Comparison of ENCODE assay signal across 8 mouse cellular contexts in the genomic region with DNA sequence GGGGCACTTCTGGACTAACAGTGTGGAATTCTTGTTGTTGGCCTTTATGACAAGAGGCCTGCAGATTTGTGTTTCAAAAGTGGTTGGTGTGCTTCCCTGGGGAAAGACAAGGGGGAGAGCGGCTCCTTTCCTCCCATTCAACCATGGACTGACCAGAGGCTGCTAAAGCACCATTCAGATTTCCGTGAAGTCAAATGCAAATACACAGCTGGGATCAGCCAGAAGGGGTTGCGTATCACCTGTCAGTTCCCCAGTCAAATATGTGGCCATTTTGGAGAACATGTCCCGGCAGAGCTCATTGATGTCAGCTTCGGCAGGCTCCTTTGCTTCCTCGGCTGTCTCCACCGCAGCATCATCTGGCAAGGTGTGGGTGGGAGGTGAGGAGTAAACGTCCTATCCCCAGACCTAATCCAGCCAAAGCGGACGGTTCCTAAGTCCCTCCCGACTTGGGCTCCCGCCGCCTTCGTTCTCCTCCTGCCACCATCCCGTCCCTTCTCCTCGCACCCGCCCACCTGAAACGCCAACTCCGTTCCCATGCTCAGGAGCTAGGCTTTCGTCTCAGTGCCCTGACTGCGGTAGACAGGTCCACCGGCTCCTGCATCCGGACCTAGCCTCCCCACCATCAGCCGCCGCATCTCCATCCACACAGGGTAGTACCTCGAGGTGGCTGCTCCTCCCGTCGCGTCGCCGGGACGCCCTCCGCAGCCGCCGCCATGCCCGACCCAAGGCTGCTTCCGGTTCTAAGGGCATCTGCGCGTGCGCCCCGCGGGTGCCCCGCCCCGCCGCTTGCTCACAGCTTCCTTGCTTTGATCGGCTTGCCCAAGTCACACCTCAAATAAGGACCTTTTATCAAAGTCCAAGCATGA. TPM values are rescaled to one million over a fixed set of nuclear protein-coding genes. Genes with fewer than 3 reads are reported as not detected.
A peak's percentile ranks its signal among the peaks of the same experiment; 100 is the strongest.
DNase-seq lines count a peak whose midpoint lies in the region; ATAC-seq and TF ChIP-seq lines count a peak whose summit lies in the region.

A gene (minus strand): TSS at position 745 of the 866 bp plus-strand sequence.

- H3K27me3 ChIP-seq in G1E (ENCODE audit: insufficient read depth, low read length) = peaks cover 12% of the 10 kb centered on the region
- H3K27me3 ChIP-seq in forebrain, postnatal 0 days (ENCODE audit: insufficient read depth, low read length) = no peaks in the 10 kb centered on the region; the same call in 1 of the 2 replicates
- no peaks in the 10 kb centered on the region for H3K27me3 ChIP-seq in lung, embryonic 15.5 days

- peak within 1 kb of the TSS; percentile 90 for H3K4me3 ChIP-seq in G1E (ENCODE audit: low read depth, low read length)
- peak within 1 kb of the TSS; percentile 62 for H3K4me3 ChIP-seq in forebrain, postnatal 0 days (ENCODE audit: low read depth, low read length)
- H3K4me3 ChIP-seq in lung, embryonic 15.5 days = peak within 1 kb of the TSS; percentile 62

- ATAC-seq in G1E (ENCODE audit: extremely low read depth, insufficient number of reproducible peaks, low FRiP score, poor library complexity, severe bottlenecking) = no peak; the same call in 1 of the 2 replicates
- ATAC-seq in forebrain, postnatal 0 days = peak; percentile 97
- peak; percentile 90 for ATAC-seq in lung, embryonic 15.5 days (ENCODE audit: borderline replicate concordance, extremely low read depth, low FRiP score, low TSS enrichment)

- peak within 1 kb of the TSS; percentile 75 for H3K4me2 ChIP-seq in forebrain, postnatal 0 days (ENCODE audit: low read depth)
- peak within 1 kb of the TSS; percentile 81 for H3K4me2 ChIP-seq in lung, embryonic 15.5 days

- peak; percentile 76 for DNase-seq in G1E (ENCODE audit: low spot score)
- peak; percentile 91 to 93 for DNase-seq in cerebellum, adult 18-20 months
- peak; percentile 92 for DNase-seq in forebrain, postnatal 0 days
- DNase-seq in heart, postnatal 4 days = peak; percentile 91
- DNase-seq in layer of hippocampus, adult 8-10 months (ENCODE audit: low spot score in 2 of 2) = peak; percentile 78 to 89
- DNase-seq in ovary, adult 18-20 months (ENCODE audit: low spot score) = peak; percentile 76
- peak; percentile 88 for DNase-seq in thymus, postnatal 0 days (ENCODE audit: low spot score)

- no peak for TF ChIP-seq CTCF in G1E (IDR thresholded peaks at IDR 0.05; ENCODE audit: low read depth, low read length)
- no peak for TF ChIP-seq CTCF in forebrain, postnatal 0 days (IDR thresholded peaks at IDR 0.05; ENCODE audit: low read depth)

- peaks cover 32% of the 10 kb centered on the region for H3K4me1 ChIP-seq in G1E (ENCODE audit: insufficient read depth, low read depth, low read length)
- H3K4me1 ChIP-seq in forebrain, postnatal 0 days (ENCODE audit: insufficient read depth) = peaks cover 8% of the 10 kb centered on the region; the same call in 1 of the 2 replicates
- H3K4me1 ChIP-seq in lung, embryonic 15.5 days = peaks cover 14% of the 10 kb centered on the region

- H3K9ac ChIP-seq in forebrain, postnatal 0 days = peak within 1 kb of the TSS; percentile 79
- peak within 1 kb of the TSS; percentile 60 for H3K9ac ChIP-seq in lung, embryonic 15.5 days

- peaks cover 32% of the 10 kb centered on the region for H3K36me3 ChIP-seq in G1E (replicated peaks)
- H3K36me3 ChIP-seq in forebrain, postnatal 0 days (ENCODE audit: insufficient read depth) = peaks cover 23% of the 10 kb centered on the region
- peaks cover 28% of the 10 kb centered on the region for H3K36me3 ChIP-seq in lung, embryonic 15.5 days

- peak within 1 kb of the TSS; percentile 71 for H3K27ac ChIP-seq in forebrain, postnatal 0 days (ENCODE audit: low read depth, low read length)
- H3K27ac ChIP-seq in lung, embryonic 15.5 days = no peak within 1 kb of the TSS

- no peaks in the 10 kb centered on the region for H3K9me3 ChIP-seq in G1E (replicated peaks)
- no peaks in the 10 kb centered on the region for H3K9me3 ChIP-seq in forebrain, postnatal 0 days (ENCODE audit: low read length)
- no peaks in the 10 kb centered on the region for H3K9me3 ChIP-seq in lung, embryonic 15.5 days

- 3% methylated on average over 46 of the region's 46 CpGs for WGBS in forebrain, postnatal 0 days
- 3% methylated on average over 46 of the region's 46 CpGs for WGBS in lung, embryonic 15.5 days

RNA-seq across cellular contexts. Expression of the gene that starts here (rescaled TPM):
- total RNA-seq in G1E (2014; fragmentation: Nextera tagmentation) (51.8 and 70.5 TPM in 2 replicates), G1E (2017) (95.4 and 102 TPM in 2 replicates)
- polyA plus RNA-seq in G1E (2012) = 302 and 361 TPM in 2 replicates
- total RNA-seq in forebrain, postnatal 0 days (2014; rRNA removed) = 65.5 and 74.3 TPM in 2 replicates
- 205 and 223 TPM in 2 replicates for polyA plus RNA-seq in forebrain, postnatal 0 days (2015; fragmentation: Nextera tagmentation; extraction: Ambion mirVana)
- total RNA-seq in heart, postnatal 4 days (2021) = 10 to 100 TPM; 18.7 to 19.6 TPM
- total RNA-seq in layer of hippocampus, adult 8-10 months (2022) = 10 to 100 TPM; 55.5 to 72.3 (median 59.8) TPM
- 76.2 and 79.1 TPM in 2 replicates for polyA plus RNA-seq in lung, embryonic 15.5 days (2015; fragmentation: Nextera tagmentation; extraction: Ambion mirVana)
- polyA plus RNA-seq in thymus, postnatal 0 days (2015; fragmentation: Nextera tagmentation; extraction: Ambion mirVana) = 121 and 128 TPM in 2 replicates
